Mouse (Mus musculus) hindbrain, embryonic 14.5 days (tissue): ENCODE results near the gene Dnajb13. TPM values are rescaled to one million over a fixed set of nuclear protein-coding genes. Genes with fewer than 3 reads are reported as not detected.

ENCODE experiments used
- ATAC-seq: fragments of 200-750 bp; cut with Nextera tagmentation; 2 replicates; pipeline ENCODE4 v1.8.0; 2017; ENCODE audit warnings: moderate number of reproducible peaks, mild to moderate bottlenecking, moderate TSS enrichment, moderate library complexity; ENCODE audit not compliant: low FRiP score
- DNase-seq: peaks from one replicate; pipeline ENCODE4 v3.0.0-alpha.2; 2015; ENCODE audit warnings: low spot score
- H3K27ac ChIP-seq: fragments of 300-500 bp; sonication (generic); 2 replicates; pipeline ENCODE4 v1.5.1; 2014; ENCODE audit warnings: mild to moderate bottlenecking, moderate library complexity
- H3K27me3 ChIP-seq: fragments of 300-500 bp; sonication (generic); 2 replicates; pipeline ENCODE4 v1.6.1; 2014; ENCODE audit warnings: mild to moderate bottlenecking, low read length, mixed read lengths; ENCODE audit not compliant: control insufficient read depth, insufficient read depth
- H3K36me3 ChIP-seq: fragments of 300-500 bp; sonication (generic); replicated peaks from 2 replicates; pipeline ENCODE4 v1.6.1; 2014; ENCODE audit not compliant: control insufficient read depth, insufficient read depth
- H3K4me1 ChIP-seq: fragments of 300-500 bp; sonication (generic); replicated peaks from 2 replicates; pipeline ENCODE4 v1.6.1; 2014; ENCODE audit warnings: antibody characterized with exemption, low read length, mixed read lengths; ENCODE audit not compliant: control insufficient read depth, insufficient read depth
- H3K4me2 ChIP-seq: fragments of 300-500 bp; sonication (generic); replicated peaks from 2 replicates; pipeline ENCODE4 v1.6.1; 2014; ENCODE audit warnings: mild to moderate bottlenecking, moderate library complexity
- H3K4me3 ChIP-seq: fragments of 300-500 bp; sonication (generic); replicated peaks from 2 replicates; pipeline ENCODE4 v1.5.1; 2014; ENCODE audit warnings: mild to moderate bottlenecking, low read length
- H3K9ac ChIP-seq: fragments of 300-500 bp; sonication (generic); 2 replicates; pipeline ENCODE4 v1.6.1; 2014
- H3K9me3 ChIP-seq: fragments of 300-500 bp; sonication (generic); 2 replicates; pipeline ENCODE4 v1.6.1; 2016; ENCODE audit warnings: low read length; ENCODE audit not compliant: control insufficient read depth
- WGBS: fragments of 180-500 bp; shearing (Covaris S2); extraction: QIAGEN DNeasy Blood & Tissue Kit; methylation state at CpG from one replicate; pipeline ENCODE4 v1.1.7; 2014; 5-methylcytosine and 5-hydroxymethylcytosine counted together
- polyA plus RNA-seq: library from polyadenylated mRNA; unstranded; fragments of >200 nt; fragmentation: Nextera tagmentation; extraction: Ambion mirVana; gene quantifications from 2 replicates; pipeline ENCODE4 v1.2.1, GENCODE M21; 2014

Gene Dnajb13
- polyA plus RNA-seq, 1 experiment from 2014 or later = 10.8 TPM

GRCm38 (mm10) chr7:100522222-100522621, 7.5 kb upstream of the Dnajb13 start:
- DNase-seq = no peak
- 68% methylated on average over 3 of the region's 3 CpGs for WGBS
- Histone ChIP-seq H3K27ac (no peak overlapping the region), H3K27me3 (no peaks in the 10 kb centered on the region), H3K4me2 (no peak overlapping the region), H3K4me1 (no peaks in the 10 kb centered on the region), H3K36me3 (no peaks in the 10 kb centered on the region), H3K9ac (no peak overlapping the region), H3K4me3 (no peak overlapping the region), H3K9me3 (no peaks in the 10 kb centered on the region)
- ATAC-seq = no peak

DNA sequence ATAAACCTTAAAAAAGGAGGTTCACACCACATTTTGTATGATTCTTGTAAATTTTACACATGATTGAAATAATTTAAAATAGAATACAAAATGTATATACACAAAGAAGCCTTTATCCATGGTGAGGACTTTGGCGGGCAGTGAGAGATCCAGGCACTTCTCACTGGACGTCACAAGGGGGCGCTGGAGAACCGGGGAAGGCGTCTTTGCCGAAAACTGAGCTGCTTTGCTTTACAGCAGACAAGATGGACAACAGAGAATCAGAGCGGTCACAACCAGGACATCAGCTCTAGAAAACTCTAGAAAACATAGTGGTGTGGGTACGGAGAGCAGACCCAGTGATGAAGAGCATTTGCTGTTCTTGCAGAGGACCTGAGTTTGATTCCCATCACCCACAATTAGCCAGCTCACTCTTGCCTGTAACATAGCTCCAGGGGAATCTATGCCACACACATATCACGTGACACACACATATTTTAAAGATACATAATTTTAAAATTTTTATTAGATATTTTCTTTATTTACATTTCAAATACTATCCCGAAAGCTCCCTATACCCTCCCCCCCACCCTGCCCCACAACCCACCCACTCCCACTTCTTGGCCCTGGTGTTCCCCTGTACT, 6.0 kb upstream of the Dnajb13 start:
- Histone ChIP-seq H3K9me3 (no peaks in the 10 kb centered on the region), H3K36me3 (no peaks in the 10 kb centered on the region), H3K9ac (no peak overlapping the region), H3K4me2 (0 out of 2 replicates have a peak overlapping the region, but pooled peaks have one; percentile 19), H3K4me3 (no peak overlapping the region), H3K4me1 (no peaks in the 10 kb centered on the region), H3K27me3 (no peaks in the 10 kb centered on the region), H3K27ac (no peak overlapping the region)
- DNase-seq (peak; percentile 85), ATAC-seq (peak; percentile 40; the same call in 1 of the 2 replicates)
- WGBS = 23% methylated on average over 10 of the region's 10 CpGs

GRCm38 (mm10) chr7:100520204-100520603, 5.4 kb upstream of the Dnajb13 start:
- Histone ChIP-seq H3K9me3 (no peaks in the 10 kb centered on the region), H3K36me3 (no peaks in the 10 kb centered on the region), H3K9ac (no peak overlapping the region), H3K4me3 (no peak overlapping the region), H3K4me2 (no peak overlapping the region), H3K4me1 (no peaks in the 10 kb centered on the region), H3K27ac (no peak overlapping the region), H3K27me3 (no peaks in the 10 kb centered on the region)
- DNase-seq (no peak), ATAC-seq (no peak)
- 73% methylated on average over 7 of the region's 7 CpGs for WGBS

DNA sequence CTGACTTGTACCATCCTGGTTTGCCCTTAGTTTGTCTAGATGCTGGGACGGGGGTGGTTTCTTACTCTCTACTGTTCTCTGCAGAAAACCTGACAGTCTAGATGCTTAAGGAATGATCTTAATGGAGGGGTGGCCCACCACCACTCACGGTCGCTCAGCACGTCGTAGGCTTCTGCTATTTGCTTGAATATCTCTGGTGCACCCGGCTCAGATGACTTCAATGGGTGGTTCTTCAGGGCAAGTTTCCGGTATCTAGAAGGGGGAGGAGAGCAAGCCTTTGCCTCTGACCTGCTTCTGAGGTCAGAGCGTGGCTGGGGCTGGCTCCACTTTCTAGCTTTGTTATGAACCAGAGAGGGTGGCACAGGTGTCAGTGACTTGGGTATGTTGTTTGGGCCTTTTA, 3.2 kb downstream of the Dnajb13 start:
- DNase-seq (no peak), ATAC-seq (no peak)
- Histone ChIP-seq H3K27me3 (no peaks in the 10 kb centered on the region), H3K36me3 (no peaks in the 10 kb centered on the region), H3K9ac (no peak overlapping the region), H3K27ac (no peak overlapping the region), H3K4me1 (no peaks in the 10 kb centered on the region), H3K9me3 (no peaks in the 10 kb centered on the region), H3K4me3 (no peak overlapping the region), H3K4me2 (no peak overlapping the region)
- 85% methylated on average over 8 of the region's 8 CpGs for WGBS

- WGBS = 83% methylated on average over 3 of the region's 3 CpGs
- no peak overlapping the region for H3K9ac ChIP-seq
- ATAC-seq = no peak
These were observed 6.1 kb downstream of the Dnajb13 start for GRCm38 (mm10) chr7:100508670-100509069.

GRCm38 (mm10) chr7:100506494-100506893, 8.3 kb downstream of the Dnajb13 start:
- Histone ChIP-seq H3K9me3 (no peaks in the 10 kb centered on the region), H3K4me2 (no peak overlapping the region), H3K27ac (no peak overlapping the region), H3K4me3 (no peak overlapping the region), H3K27me3 (no peaks in the 10 kb centered on the region), H3K36me3 (no peaks in the 10 kb centered on the region), H3K4me1 (no peaks in the 10 kb centered on the region), H3K9ac (no peak overlapping the region)
- DNase-seq = no peak
- WGBS = 75% methylated on average over 4 of the region's 4 CpGs
- ATAC-seq = no peak

More at GRCm38 (mm10) chr7:100508670-100509069, 6.1 kb downstream of the Dnajb13 start:
- Histone ChIP-seq H3K9me3 (no peaks in the 10 kb centered on the region), H3K4me2 (no peak overlapping the region), H3K36me3 (no peaks in the 10 kb centered on the region), H3K4me3 (no peak overlapping the region), H3K27me3 (no peaks in the 10 kb centered on the region), H3K4me1 (no peaks in the 10 kb centered on the region), H3K27ac (no peak overlapping the region)
- DNase-seq = no peak

DNA sequence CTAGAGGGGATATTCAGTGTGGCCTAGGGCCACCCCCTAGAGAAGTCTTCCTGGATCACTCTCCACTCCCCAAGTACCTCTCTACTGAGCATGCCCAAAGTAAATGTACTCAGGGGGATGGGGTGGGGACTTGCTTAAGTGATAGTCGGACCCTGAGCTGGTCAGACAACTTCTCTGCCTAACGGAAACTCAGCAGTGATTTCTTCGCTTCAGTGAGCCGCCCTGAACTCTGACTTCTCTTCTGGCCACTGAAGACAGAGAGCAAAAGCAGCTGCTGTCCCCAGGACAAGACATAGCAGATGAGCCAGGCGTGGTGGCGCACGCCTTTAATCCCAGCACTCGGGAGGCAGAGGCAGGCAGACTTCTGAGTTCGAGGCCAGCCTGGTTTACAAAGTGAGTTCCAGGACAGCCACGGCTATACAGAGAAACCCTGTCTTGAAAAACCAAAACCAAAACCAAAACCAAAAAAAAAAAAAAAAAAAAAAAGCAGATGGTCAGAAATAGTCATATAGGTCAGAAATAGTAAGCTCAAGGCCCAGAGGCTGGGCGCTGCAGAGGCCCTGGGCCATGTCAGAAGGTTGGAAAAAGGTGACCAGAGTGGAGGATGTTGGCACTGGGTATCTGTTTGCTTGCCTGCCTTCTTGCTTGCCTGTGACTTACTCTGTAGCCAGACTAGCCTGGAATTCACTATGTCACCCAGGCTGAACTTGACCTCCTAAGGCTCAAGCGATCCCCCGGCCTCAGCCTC, 9.8 kb downstream of the Dnajb13 start:
- no peaks in the 10 kb centered on the region for H3K9me3 ChIP-seq
- no peak overlapping the region for H3K27ac ChIP-seq
- H3K4me1 ChIP-seq = no peaks in the 10 kb centered on the region
- no peak overlapping the region for H3K4me2 ChIP-seq
- no peaks in the 10 kb centered on the region for H3K27me3 ChIP-seq
- no peak overlapping the region for H3K9ac ChIP-seq
- no peak overlapping the region for H3K4me3 ChIP-seq
- no peaks in the 10 kb centered on the region for H3K36me3 ChIP-seq
- 87% methylated on average over 13 of the region's 13 CpGs for WGBS
- ATAC-seq = no peak
- DNase-seq = no peak

DNA sequence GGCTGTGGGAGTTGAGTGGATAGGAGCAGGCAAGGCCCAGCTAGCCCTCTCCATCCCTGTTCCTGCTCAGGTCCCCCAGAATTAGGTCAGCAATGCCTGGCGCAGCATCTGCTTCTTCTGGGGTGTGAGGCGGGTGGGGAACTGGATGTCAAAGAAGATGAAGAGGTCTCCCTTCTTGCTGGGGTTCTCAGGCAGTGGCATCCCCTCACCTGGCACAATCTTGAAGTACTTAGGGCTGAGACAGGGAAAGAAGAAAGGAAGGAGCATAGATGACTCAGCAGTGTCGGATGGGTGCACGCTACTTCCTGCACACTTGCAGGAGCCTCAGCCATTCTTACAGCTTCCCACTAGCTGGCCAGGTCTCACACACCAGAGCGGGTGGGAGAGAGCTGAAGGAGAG, 11.7 kb downstream of the Dnajb13 start:
- Histone ChIP-seq H3K9me3 (no peaks in the 10 kb centered on the region), H3K4me1 (no peaks in the 10 kb centered on the region), H3K36me3 (no peaks in the 10 kb centered on the region), H3K4me3 (no peak overlapping the region), H3K27ac (no peak overlapping the region), H3K27me3 (no peaks in the 10 kb centered on the region), H3K4me2 (no peak overlapping the region), H3K9ac (no peak overlapping the region)
- DNase-seq (no peak), ATAC-seq (no peak)
- WGBS = 88% methylated on average over 5 of the region's 5 CpGs

DNA sequence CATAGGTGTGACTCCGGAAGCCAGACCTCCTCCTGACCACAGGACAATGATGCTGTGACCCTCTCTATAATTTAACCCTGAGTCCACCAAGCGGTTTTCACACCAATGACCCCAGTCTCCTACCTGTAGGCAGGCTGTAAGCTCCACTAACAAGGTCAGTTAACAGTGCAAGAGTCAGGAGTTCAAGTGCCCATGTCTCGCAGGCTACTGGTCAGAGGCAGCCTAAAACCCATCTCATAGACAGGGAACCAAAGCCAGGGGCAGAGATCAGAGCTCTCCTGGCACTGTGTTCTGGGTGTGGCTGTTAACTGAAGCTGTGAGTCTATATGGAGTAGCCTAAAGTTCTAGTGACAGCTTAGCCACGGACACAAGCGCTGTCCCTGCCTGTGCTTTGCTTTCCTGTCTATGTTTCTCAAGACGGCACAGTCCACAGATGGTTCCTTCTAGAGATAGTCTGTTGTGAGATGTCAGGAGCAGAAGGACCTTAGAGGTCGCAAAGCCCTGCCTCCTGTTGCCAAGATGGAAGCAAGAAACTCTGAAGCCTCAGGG, 12.3 kb downstream of the Dnajb13 start:
- H3K9ac ChIP-seq = no peak overlapping the region
- ATAC-seq (no peak), DNase-seq (no peak)
- no peaks in the 10 kb centered on the region for H3K9me3 ChIP-seq
- H3K27ac ChIP-seq = no peak overlapping the region
- 88% methylated on average over 7 of the region's 7 CpGs for WGBS
- H3K4me1 ChIP-seq = no peaks in the 10 kb centered on the region
- H3K4me3 ChIP-seq = no peak overlapping the region
- no peaks in the 10 kb centered on the region for H3K36me3 ChIP-seq
- no peak overlapping the region for H3K4me2 ChIP-seq
- no peaks in the 10 kb centered on the region for H3K27me3 ChIP-seq
